Mouse (Mus musculus): ENCODE data around the gene Slc22a14. TPM values are rescaled to one million over a fixed set of nuclear protein-coding genes. Genes with fewer than 3 reads are reported as not detected.
"Not testable (repeated sequence)": the region's sequence is repeated elsewhere in the genome, so short reads cannot be mapped to it uniquely, and the experiment has no call there.

The Slc22a14 gene
- polyA plus RNA-seq, 1 experiment from 2014 or later = not detected

- WGBS = 91% methylated on average over 11 of the region's 11 CpGs
- DNase-seq (ENCODE audit: low spot score) = no peak
- Histone ChIP-seq H3K27ac (replicated peaks) (no peak overlapping the region), H3K36me3 (replicated peaks) (peaks cover 78% of the 10 kb centered on the region), H3K27me3 (replicated peaks; ENCODE audit: low read depth, poor library complexity, severe bottlenecking) (no peaks in the 10 kb centered on the region), H3K9me3 (no peaks in the 10 kb centered on the region), H3K4me3 (no peak overlapping the region), H3K4me1 (no peaks in the 10 kb centered on the region)
Observed at GRCm38 (mm10) chr9:119241169-119241865, 124.0 kb downstream of the Slc22a14 start.

GRCm38 (mm10) chr9:119240286-119240997 is 124.9 kb downstream of the Slc22a14 start:
- H3K9me3 ChIP-seq = no peaks in the 10 kb centered on the region
- no peaks in the 10 kb centered on the region for H3K4me1 ChIP-seq
- WGBS = 91% methylated on average over 10 of the region's 10 CpGs
- no peak overlapping the region for H3K27ac ChIP-seq (replicated peaks)
- peaks cover 71% of the 10 kb centered on the region for H3K36me3 ChIP-seq (replicated peaks)
- DNase-seq (ENCODE audit: low spot score) = no peak
- H3K27me3 ChIP-seq (replicated peaks; ENCODE audit: low read depth, poor library complexity, severe bottlenecking) = no peaks in the 10 kb centered on the region
- H3K4me3 ChIP-seq = no peak overlapping the region

- Histone ChIP-seq H3K27me3 (replicated peaks; ENCODE audit: low read depth, poor library complexity, severe bottlenecking) (no peaks in the 10 kb centered on the region), H3K9me3 (no peaks in the 10 kb centered on the region), H3K27ac (replicated peaks) (no peak overlapping the region), H3K4me3 (no peak overlapping the region), H3K36me3 (replicated peaks) (peaks cover 62% of the 10 kb centered on the region), H3K4me1 (no peaks in the 10 kb centered on the region)
- WGBS = 91% methylated on average over 3 of the region's 3 CpGs
- no peak for DNase-seq (ENCODE audit: low spot score)
Observed at GRCm38 (mm10) chr9:119239274-119239673, 126.1 kb downstream of the Slc22a14 start.

- H3K27ac ChIP-seq (replicated peaks) = no peak overlapping the region
- peaks cover 57% of the 10 kb centered on the region for H3K36me3 ChIP-seq (replicated peaks)
- WGBS = 90% methylated on average over 4 of the region's 4 CpGs
- DNase-seq (ENCODE audit: low spot score) = no peak
- H3K9me3 ChIP-seq = no peaks in the 10 kb centered on the region
- no peaks in the 10 kb centered on the region for H3K27me3 ChIP-seq (replicated peaks; ENCODE audit: low read depth, poor library complexity, severe bottlenecking)
- no peak overlapping the region for H3K4me3 ChIP-seq
- no peaks in the 10 kb centered on the region for H3K4me1 ChIP-seq
Observed at GRCm38 (mm10) chr9:119238796-119239195, 126.6 kb downstream of the Slc22a14 start.

- WGBS = 90% methylated on average over 7 of the region's 7 CpGs
- Histone ChIP-seq H3K36me3 (replicated peaks) (0 out of 2 replicates have a peak, but pooled peaks cover 3% of the 10 kb centered on the region), H3K9me3 (no peaks in the 10 kb centered on the region), H3K4me1 (no peaks in the 10 kb centered on the region), H3K27me3 (replicated peaks; ENCODE audit: low read depth, poor library complexity, severe bottlenecking) (no peaks in the 10 kb centered on the region), H3K4me3 (no peak overlapping the region), H3K27ac (replicated peaks) (no peak overlapping the region)
- no peak for DNase-seq (ENCODE audit: low spot score)
Observed at GRCm38 (mm10) chr9:119231552-119231951, 133.8 kb downstream of the Slc22a14 start.

- no peaks in the 10 kb centered on the region for H3K27me3 ChIP-seq (replicated peaks; ENCODE audit: low read depth, poor library complexity, severe bottlenecking)
- WGBS = 91% methylated on average over 2 of the region's 2 CpGs
- H3K4me3 ChIP-seq = no peak overlapping the region
- no peaks in the 10 kb centered on the region for H3K9me3 ChIP-seq
- H3K27ac ChIP-seq (replicated peaks) = no peak overlapping the region
- H3K4me1 ChIP-seq = no peaks in the 10 kb centered on the region
- peaks cover 8% of the 10 kb centered on the region for H3K36me3 ChIP-seq (replicated peaks)
- DNase-seq (ENCODE audit: low spot score) = no peak
Observed at GRCm38 (mm10) chr9:119230829-119231228, 134.5 kb downstream of the Slc22a14 start.

- Histone ChIP-seq H3K4me3 (no peak overlapping the region), H3K36me3 (replicated peaks) (peaks cover 38% of the 10 kb centered on the region), H3K4me1 (no peaks in the 10 kb centered on the region), H3K27me3 (replicated peaks; ENCODE audit: low read depth, poor library complexity, severe bottlenecking) (no peaks in the 10 kb centered on the region), H3K9me3 (peaks cover 6% of the 10 kb centered on the region; the same call in 1 of the 2 replicates), H3K27ac (replicated peaks) (no peak overlapping the region)
- WGBS = 88% methylated on average over 4 of the region's 4 CpGs
- no peak for DNase-seq (ENCODE audit: low spot score)
Observed at GRCm38 (mm10) chr9:119220249-119220648, 145.1 kb downstream of the Slc22a14 start.

- 90% methylated on average over 2 of the region's 2 CpGs for WGBS
Observed at GRCm38 (mm10) chr9:119219667-119220066, 145.7 kb downstream of the Slc22a14 start.

GRCm38 (mm10) chr9:119215341-119215740 is 150.0 kb downstream of the Slc22a14 start:
- H3K27me3 ChIP-seq (replicated peaks; ENCODE audit: low read depth, poor library complexity, severe bottlenecking); H3K4me1 ChIP-seq; DNase-seq (ENCODE audit: low spot score); H3K27ac ChIP-seq (replicated peaks); H3K9me3 ChIP-seq; H3K4me3 ChIP-seq: not testable (repeated sequence)
- WGBS = 88% methylated on average over 2 of the region's 2 CpGs
- H3K36me3 ChIP-seq (replicated peaks) = peaks cover 13% of the 10 kb centered on the region

More at GRCm38 (mm10) chr9:119219667-119220066, 145.7 kb downstream of the Slc22a14 start:
- Histone ChIP-seq H3K27me3 (replicated peaks; ENCODE audit: low read depth, poor library complexity, severe bottlenecking) (no peaks in the 10 kb centered on the region), H3K4me3 (no peak overlapping the region), H3K36me3 (replicated peaks) (peaks cover 32% of the 10 kb centered on the region), H3K4me1 (no peaks in the 10 kb centered on the region), H3K9me3 (peaks cover 3% of the 10 kb centered on the region; the same call in 1 of the 2 replicates), H3K27ac (replicated peaks) (no peak overlapping the region)
- DNase-seq (ENCODE audit: low spot score) = no peak

GRCm38 (mm10) chr9:119214601-119215000 is 150.8 kb downstream of the Slc22a14 start:
- H3K36me3 ChIP-seq (replicated peaks) = peaks cover 13% of the 10 kb centered on the region
- 92% methylated on average over 6 of the region's 6 CpGs for WGBS

GRCm38 (mm10) chr9:119212996-119213395 is 152.4 kb downstream of the Slc22a14 start:
- Histone ChIP-seq H3K4me3 (no peak overlapping the region), H3K27ac (replicated peaks) (no peak overlapping the region), H3K36me3 (replicated peaks) (peaks cover 8% of the 10 kb centered on the region), H3K27me3 (replicated peaks; ENCODE audit: low read depth, poor library complexity, severe bottlenecking) (no peaks in the 10 kb centered on the region), H3K9me3 (0 out of 2 replicates have a peak, but pooled peaks cover 3% of the 10 kb centered on the region), H3K4me1 (no peaks in the 10 kb centered on the region)
- no peak for DNase-seq (ENCODE audit: low spot score)
- 78% methylated on average over 8 of the region's 8 CpGs for WGBS

More at GRCm38 (mm10) chr9:119214601-119215000, 150.8 kb downstream of the Slc22a14 start:
- H3K27ac ChIP-seq (replicated peaks) = no peak overlapping the region
- H3K9me3 ChIP-seq = 0 out of 2 replicates have a peak, but pooled peaks cover 3% of the 10 kb centered on the region
- H3K4me1 ChIP-seq = no peaks in the 10 kb centered on the region
- H3K4me3 ChIP-seq = no peak overlapping the region
- no peaks in the 10 kb centered on the region for H3K27me3 ChIP-seq (replicated peaks; ENCODE audit: low read depth, poor library complexity, severe bottlenecking)
- no peak for DNase-seq (ENCODE audit: low spot score)

GRCm38 (mm10) chr9:119208998-119209397 is 156.4 kb downstream of the Slc22a14 start, which contains the start of gene Slc22a13:
Slc22a13 (minus strand) TSS chr9:119209098.
- no peaks in the 10 kb centered on the region for H3K36me3 ChIP-seq (replicated peaks)
- H3K27me3 ChIP-seq (replicated peaks; ENCODE audit: low read depth, poor library complexity, severe bottlenecking) = no peaks in the 10 kb centered on the region
- H3K4me3 ChIP-seq = no peak within 1 kb of the TSS
- H3K9me3 ChIP-seq = peaks cover 6% of the 10 kb centered on the region
- no peaks in the 10 kb centered on the region for H3K4me1 ChIP-seq
- no peak within 1 kb of the TSS for H3K27ac ChIP-seq (replicated peaks)
- 93% methylated on average over 4 of the region's 4 CpGs for WGBS
- DNase-seq (ENCODE audit: low spot score) = no peak

GRCm38 (mm10) chr9:119207113-119207512 is 158.2 kb downstream of the Slc22a14 start:
- WGBS = 77% methylated on average over 4 of the region's 4 CpGs

More at GRCm38 (mm10) chr9:119207113-119207512, 158.2 kb downstream of the Slc22a14 start:
- no peaks in the 10 kb centered on the region for H3K36me3 ChIP-seq (replicated peaks)
- no peaks in the 10 kb centered on the region for H3K4me1 ChIP-seq
- H3K27me3 ChIP-seq (replicated peaks; ENCODE audit: low read depth, poor library complexity, severe bottlenecking) = no peaks in the 10 kb centered on the region
- H3K9me3 ChIP-seq = peaks cover 3% of the 10 kb centered on the region
- H3K4me3 ChIP-seq = no peak overlapping the region
- no peak for DNase-seq (ENCODE audit: low spot score)
- H3K27ac ChIP-seq (replicated peaks) = no peak overlapping the region
